Mouse (Mus musculus): ENCODE results near the gene Fam98b.

Gene Fam98b

DNA sequence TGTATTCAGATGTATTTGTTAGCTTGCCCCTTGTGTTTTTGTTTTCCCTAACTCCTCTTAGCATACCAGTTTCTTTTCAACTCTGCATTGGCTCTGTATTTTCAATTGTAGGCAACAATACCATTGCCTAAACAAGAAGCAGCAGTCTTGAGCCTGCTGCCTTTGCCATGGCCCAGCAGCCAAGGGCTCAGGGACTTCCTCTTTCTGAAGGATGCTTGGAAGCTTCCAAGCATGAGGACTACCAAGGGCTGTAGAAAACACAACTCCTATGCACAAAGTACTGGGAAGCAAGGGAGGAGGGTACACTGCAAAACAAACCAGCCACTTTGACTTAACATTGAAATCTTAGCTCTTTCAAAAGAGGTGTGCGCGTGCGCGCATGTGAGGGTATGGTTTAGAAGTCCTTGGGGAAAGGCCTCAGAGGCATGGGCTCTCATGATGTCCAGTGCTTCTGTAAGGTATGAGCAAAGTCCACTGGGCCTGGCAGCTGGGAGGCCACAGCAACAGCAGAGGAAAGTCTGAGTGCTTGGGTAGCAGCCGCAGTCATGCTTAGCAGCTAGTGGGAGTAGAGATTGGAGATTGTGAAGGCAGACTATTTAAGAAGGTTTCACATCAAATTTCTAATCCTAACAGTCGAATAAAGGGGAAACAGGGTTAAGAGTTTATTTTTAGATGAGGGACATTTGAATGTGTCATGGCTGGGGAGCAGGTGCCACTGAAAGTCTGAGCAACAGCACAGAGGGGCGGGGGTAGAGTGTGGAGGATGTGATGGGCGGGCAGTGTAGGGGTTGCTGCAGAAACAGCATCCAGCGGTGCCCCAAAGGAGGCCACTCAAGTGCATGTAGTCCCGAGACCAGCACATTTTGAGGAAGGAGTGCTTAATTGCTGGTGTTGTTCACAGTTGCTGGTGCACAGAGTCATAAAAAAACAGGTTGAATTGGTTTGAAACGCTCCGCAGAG, 54.1 kb downstream of the Fam98b start:
- peak; percentile 64 to 74 for DNase-seq

DNA sequence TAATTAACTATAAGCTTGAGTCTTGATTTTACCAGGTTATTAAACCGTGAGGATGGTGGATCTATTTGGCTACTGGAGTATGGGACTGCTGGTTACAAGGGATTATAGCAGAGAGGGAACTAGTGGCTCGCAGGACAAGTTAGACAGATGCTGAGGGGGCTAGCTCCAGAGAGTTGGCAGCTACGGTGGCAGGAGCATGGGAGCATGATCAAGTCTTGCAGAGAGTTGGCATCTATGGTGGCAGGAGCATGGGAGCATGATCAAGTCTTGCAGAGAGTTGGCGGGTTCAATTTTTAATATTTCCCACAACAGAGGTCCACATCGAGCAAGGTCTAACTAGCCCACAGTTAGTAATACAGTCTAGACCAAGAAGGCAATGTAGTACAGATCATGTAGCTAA, 55.4 kb downstream of the Fam98b start:
- DNase-seq, result no peak

DNA sequence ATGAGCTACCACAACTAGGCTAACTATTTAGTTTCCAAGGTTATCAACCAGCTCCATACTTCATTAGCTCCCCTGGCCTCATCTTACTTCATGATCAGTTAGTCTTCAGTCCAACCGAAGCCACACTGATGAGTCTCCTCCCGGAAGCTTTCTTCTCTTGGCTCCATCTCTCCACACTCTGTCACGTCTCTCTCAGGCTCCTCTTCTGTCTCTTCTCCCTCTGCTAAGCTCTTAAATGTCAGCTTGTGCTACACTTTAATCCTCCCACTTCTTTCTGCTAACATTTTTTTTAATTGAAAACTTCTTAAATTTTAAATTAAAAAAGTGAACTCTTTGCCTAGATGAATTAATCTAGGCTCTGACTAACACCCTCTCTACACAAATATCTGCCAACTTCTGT, 58.4 kb downstream of the Fam98b start:
- DNase-seq, result no peak

DNA sequence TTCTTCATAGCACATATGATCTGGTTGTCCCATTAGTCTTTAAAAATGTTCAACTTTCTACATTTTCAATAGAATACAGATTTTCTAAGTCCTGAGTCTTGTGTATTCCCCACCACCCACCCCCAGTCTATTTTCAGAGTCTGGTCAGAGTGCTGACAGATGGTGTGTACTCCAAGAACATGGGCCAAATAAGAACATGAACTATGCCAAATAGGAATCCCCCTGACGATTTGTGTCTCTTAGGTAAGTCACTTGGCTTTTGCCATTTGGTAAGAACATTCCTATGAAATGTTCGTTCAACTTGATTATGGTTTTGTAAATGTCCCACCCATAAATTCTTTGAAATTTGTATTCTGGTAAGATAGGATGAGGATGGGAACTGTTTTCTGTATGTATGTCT, 59.5 kb downstream of the Fam98b start:
- DNase-seq, result no peak

DNA sequence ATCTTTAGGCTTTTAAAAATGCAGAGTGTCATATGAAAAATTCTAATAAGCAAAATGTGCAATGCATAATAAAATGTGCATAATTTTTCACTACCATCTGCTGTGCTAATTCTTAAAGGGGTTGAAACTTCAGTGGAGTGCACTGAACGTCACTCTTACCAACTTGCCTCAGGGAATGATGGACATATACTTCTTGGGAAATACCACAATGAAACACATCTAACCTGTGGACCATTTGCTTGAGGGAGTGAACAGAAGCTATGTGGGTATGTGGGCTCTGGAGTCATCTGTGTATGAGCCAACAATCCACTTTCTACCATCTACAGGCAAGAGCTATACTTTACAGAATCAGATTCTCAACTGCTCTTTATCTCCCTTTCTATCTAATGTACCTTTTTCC, 61.8 kb downstream of the Fam98b start:
- DNase-seq, result no peak

DNA sequence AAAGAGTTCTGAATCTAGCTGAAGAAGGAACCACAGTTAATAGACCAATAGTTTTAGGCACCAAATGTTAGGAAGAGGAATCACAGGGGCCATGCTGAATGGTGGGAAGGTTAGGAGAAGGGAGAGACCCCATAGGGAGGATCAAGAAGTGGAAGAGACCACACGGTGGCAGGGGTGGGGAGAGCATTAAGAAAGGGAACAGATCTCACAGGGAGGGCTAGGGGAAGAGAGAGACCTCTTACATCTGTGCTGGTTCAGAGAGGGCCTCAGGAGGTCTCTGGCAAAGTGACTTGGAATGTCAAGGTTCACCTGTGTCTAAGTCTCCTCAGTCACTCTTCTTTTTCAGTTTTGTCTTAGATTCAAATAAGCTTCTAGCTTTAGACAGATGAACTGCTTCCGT, 62.5 kb downstream of the Fam98b start:
- no peak for DNase-seq

DNA sequence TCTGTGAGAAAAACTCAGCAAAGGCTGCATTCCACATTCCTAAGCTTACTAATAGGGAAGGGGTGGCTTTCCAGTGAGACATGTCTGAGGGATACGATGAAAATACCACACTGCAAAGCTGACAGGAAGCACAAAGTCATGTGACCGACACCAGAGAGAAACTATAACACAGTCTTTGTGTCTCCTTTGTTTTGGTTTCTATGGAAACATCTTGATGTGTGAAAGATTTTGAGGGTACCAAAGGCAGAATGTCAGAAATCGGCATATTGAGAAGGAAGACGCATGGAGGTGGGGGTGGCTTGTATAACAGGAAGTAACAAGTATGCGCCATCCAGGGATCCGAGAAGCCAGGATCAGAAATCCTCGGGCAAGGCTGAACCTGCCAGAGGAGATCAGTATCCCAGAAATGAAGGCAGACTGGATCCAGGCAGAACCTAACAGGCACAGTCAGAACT, 62.9 kb downstream of the Fam98b start:
- no peak for DNase-seq

DNA sequence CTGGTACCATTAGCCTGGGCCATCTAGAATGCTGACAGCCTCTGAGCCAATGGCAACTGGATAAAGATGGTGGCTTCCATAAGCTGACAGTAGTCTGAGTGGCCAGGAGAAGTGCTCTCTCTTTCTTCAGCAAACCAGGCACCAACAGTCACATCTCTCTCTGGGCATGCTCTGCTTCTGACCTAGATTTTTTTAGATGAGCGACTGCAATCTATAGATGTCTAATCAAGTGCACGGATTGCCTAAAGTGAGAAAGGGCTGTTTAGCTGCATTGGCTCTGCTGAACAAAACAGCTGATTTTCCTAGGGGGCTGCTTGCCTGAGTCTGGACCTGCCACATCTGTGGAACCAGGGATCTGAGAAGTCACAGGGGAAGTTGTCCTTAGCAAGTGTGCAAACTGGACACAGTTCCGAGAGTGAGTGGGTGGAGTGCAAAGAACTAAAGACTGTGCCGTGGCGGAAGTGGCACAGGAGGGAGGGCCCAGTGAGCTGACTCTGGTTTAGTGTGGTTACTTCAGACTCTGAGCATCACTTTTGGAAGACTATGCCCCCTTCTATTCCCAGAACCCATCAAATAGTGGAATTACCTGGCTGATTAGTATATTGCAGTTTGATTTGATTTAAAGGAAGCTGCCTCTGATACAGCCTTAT, 64.2 kb downstream of the Fam98b start:
- DNase-seq, result no peak

DNA sequence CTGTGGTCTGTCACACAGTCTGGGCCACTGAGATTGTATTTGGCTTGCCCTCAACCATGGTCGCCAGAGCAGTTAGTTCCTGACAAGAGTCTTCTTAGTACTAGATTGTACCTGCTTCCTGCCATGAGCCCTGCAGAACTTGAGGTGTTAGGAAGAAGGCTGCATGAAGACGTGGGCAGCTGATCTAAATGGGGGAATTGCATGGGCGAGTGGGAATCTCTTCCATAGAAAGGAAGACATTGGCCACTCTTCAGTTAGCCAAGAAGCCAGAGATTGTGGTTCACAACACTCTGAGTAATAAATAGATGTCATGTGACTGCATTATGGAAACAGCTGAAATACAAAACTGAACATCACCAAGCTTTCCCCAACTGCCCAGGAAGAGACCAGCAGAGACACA, 69.5 kb downstream of the Fam98b start:
- DNase-seq, result no peak

Measured in spleen, adult 18-20 months (tissue).